Mouse (Mus musculus): ENCODE results near the gene Taar7f.
A peak's percentile ranks its signal among the peaks of the same experiment; 100 is the strongest.
"Not testable (repeated sequence)": the region's sequence is repeated elsewhere in the genome, so short reads cannot be mapped to it uniquely, and the experiment has no call there.

The Taar7f gene

DNA sequence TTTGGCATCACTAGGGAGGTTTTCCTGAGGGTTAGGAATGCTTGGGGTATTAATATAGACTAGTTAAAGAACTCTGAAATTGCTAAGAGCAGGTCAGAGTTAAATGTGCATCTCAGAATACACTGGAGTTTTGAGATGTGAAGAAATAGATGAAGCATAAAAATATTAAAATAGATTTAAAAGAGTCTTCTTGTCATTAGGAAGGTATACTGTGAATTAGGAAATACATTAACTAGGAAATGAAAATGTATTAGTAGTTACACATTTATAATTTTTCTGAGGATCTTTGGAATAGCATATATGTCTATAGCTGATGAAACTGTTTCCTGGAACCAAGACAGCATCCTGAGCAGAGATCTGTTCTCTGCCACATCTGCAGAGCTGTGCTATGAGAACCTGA, at the start of gene Taar7f:
Taar7f (plus strand) TSS at position 301 of the 400 bp plus-strand sequence.
- DNase-seq, result no peak

GRCm38 (mm10) chr10:23999639-24000038, 49.7 kb upstream of the Taar7f start, which contains the start of gene Taar7b:
Taar7b (plus strand) TSS chr10:23999939.
- no peak for DNase-seq

- DNase-seq, result no peak
Observed at GRCm38 (mm10) chr10:24006442-24006841, 42.9 kb upstream of the Taar7f start.

DNA sequence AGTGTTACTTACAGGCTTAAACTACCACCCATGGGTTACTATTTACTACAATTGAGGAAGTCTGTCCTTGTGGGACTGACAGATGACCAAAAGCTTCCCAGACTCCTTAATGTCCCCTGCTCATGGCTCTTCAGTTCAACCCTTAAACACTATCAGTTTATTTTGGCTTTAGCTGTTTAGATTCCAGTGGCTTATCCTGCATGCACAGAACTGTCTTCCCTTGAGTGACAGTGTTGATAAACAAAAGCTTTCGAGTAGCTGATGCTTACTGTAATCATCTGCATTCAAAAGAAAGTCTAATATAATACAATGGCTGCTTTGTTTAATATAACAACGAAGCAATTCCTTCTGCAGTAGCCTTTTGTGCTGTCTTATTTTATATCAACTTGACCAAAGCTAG, 42.3 kb upstream of the Taar7f start:
- no peak for DNase-seq

- DNase-seq, result no peak
Observed at GRCm38 (mm10) chr10:24008143-24008542, 41.2 kb upstream of the Taar7f start.

- no peak for DNase-seq
Observed at GRCm38 (mm10) chr10:24026922-24027321, 22.4 kb upstream of the Taar7f start, which contains the start of gene Taar7d. Taar7d (plus strand) TSS chr10:24027222.

- no peak for DNase-seq
Observed at GRCm38 (mm10) chr10:24031347-24031746, 18.0 kb upstream of the Taar7f start.

- DNase-seq, result no peak
Observed at GRCm38 (mm10) chr10:24037314-24037713, 12.0 kb upstream of the Taar7f start, which contains the start of gene Taar7e. Taar7e (plus strand) TSS chr10:24037614.

DNA sequence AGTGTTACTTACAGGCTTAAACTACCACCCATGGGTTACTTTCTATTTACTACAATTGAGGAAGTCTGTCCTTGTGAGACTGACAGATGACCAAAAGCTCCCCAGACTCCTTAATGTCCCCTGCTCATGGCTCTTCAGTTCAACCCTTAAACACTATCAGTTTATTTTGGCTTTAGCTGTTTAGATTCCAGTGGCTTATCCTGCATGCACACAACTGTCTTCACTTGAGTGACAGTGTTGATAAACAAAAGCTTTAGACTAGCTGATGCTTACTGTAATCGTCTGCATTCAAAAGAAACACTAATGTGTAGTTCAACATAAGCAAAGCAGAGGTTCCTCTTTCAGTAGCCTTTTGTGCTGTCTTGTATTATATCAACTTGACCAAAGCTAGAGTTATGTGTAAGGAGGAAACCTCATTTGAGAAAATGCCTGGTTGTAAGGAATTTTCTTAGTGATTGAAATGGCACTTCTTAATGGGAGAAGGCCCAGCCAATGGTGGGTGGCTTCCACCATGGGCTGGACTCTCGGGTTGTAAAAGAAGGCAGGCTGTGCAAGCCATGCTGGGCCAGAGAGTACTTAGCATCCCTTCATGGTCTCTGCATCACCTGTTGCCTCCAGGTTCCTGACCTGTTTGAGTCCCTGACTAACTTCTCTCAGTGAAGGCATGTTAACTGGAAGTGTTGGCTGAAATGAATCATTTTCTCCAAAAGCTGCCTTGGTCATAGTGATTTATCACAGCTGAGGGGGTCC, 9.0 kb upstream of the Taar7f start:
- DNase-seq, result no peak

GRCm38 (mm10) chr10:24052039-24052438, 2.7 kb downstream of the Taar7f start:
- DNase-seq, result no peak

GRCm38 (mm10) chr10:24058986-24059385, 9.7 kb downstream of the Taar7f start:
- DNase-seq, result no peak

- not testable (repeated sequence) for DNase-seq
Observed at GRCm38 (mm10) chr10:24074751-24075150, 25.4 kb downstream of the Taar7f start.

DNA sequence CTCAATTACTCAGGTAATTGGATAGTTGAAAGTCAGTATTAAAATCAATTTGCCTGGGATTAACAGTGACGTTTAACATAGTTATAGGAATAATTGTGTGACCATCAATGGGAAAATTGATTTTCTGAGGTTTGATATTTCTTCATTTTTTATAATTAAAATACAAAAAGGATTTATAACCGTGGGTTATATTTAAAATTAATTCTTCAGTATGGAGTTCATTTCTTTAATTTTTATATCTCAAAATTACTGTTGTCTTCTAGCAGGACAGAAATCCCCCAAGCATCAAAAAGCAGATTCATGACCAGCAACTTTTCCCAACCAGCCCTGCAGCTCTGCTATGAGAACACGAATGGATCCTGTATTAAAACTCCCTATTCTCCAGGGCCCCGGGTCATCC, 26.9 kb downstream of the Taar7f start, which contains the start of gene Taar8a:
Taar8a (plus strand) TSS at position 301 of the 400 bp plus-strand sequence.
- not testable (repeated sequence) for DNase-seq

DNA sequence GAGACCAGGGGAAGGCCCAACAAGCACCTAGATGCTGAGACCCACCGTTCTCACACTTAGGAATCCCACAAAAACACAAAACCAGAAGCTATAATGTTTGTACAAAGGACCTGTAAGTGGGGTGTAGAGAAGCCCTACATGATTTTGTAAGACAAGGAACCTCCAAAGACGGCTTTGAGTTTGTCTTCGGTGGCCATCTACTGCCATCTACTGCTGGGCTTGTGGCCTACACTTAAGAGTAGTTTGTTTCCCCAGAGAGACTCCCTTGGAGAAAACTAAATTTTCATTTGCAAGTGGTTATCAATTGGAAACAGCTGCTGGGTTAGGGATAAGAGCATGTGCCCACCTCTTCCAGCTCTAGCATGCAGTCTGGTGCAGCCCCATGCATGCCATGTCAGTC, 30.9 kb downstream of the Taar7f start:
- peak; percentile 10 for DNase-seq

DNA sequence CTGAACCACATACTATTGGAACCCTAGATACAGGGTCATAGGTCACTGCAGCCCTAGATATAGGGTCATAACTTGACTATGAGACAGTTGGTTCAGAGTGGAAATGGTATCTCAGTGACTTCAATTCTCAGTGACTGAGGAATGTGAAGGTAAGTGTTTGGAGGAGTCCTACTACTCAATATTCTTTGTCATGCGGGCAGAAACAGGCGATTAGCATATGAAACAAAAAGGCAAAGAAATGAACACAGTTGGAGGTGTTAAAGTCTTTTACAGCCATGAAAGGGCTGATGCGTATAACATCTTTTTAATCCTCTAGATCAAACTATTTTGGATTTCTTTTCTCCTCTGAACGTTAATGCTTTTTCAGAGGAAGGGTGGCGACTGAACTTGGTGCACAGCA, 36.6 kb downstream of the Taar7f start:
- DNase-seq, result no peak

DNA sequence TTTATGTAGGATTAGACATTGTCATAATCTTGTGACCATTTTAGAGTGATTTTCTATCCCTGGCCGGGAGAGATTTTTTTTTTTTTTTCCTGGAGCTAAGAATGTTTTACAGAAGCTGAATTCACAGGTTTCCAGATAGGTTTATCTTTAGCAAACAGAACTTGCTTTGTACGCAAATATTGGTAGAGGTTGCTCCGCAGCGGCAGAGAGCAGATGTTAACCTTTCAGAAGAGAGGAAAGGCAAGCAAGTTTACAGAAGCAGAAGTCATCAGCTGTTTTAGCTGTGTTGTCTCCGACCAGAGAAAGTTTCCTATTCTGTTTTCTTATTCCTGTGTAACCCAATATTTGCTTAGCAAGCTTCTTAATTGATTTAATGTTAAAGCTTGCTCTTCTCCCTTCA, 37.2 kb downstream of the Taar7f start:
- DNase-seq, result no peak

- DNase-seq, result no peak
Observed at GRCm38 (mm10) chr10:24087168-24087567, 37.9 kb downstream of the Taar7f start.

DNA sequence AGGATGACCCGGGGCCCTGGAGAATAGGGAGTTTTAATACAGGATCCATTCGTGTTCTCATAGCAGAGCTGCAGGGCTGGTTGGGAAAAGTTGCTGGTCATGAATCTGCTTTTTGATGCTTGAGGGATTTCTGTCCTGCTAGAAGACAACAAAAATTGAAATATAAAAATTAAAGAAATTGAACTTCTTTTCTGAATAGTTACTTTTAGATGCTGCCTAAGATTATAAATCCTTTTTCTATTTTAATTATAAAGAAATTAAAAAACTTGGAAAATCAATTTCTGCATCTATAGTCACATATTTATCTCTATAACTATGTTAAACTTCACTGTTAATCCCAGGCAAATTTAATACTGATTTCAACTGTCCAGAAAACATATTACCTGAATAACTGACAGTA, 42.9 kb downstream of the Taar7f start, which contains the start of gene Taar8b:
Taar8b (minus strand) TSS at position 101 of the 400 bp plus-strand sequence.
- no peak for DNase-seq

DNA sequence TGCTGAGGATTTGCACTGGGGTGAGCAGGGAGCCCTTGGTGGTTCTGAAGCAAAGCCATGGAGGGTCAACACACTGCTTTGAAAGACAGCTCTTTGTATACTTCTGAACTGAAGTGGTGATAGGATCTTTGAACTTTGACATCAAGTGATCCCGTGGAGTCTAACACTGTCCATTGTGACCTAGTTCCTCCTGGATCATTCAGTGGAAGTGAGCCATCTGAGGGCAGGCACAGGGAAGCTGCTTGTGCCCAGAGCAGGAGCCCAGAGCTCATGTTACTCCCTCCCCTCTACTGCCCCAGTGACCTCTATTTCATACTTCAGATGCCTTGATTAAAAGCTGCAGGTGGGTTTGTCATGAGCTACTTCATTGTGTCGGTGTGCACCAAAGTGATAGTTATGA, 47.7 kb downstream of the Taar7f start:
- DNase-seq, result not testable (repeated sequence)

All from cerebellum, adult 8-10 months (tissue).